Mouse (Mus musculus) intestine, embryonic 16.5 days (tissue): Measurements from ENCODE around the gene 2010111I01Rik. TPM values are rescaled to one million over a fixed set of nuclear protein-coding genes. Genes with fewer than 3 reads are reported as not detected.

ENCODE experiments used
- ATAC-seq: fragments of 200-750 bp; cut with Nextera tagmentation; 2 replicates; pipeline ENCODE4 v1.8.0; 2017; ENCODE audit warnings: moderate TSS enrichment, moderate library complexity
- H3K27ac ChIP-seq: fragments of 300-500 bp; sonication (generic); 2 replicates; pipeline ENCODE4 v1.5.1; 2014; ENCODE audit warnings: mild to moderate bottlenecking, low read length
- H3K27me3 ChIP-seq: fragments of 300-500 bp; sonication (generic); replicated peaks from 2 replicates; pipeline ENCODE4 v1.6.1; 2014; ENCODE audit warnings: low read length, control low read depth, mixed read lengths; ENCODE audit not compliant: control insufficient read depth, insufficient read depth
- H3K36me3 ChIP-seq: fragments of 300-500 bp; sonication (generic); 2 replicates; pipeline ENCODE4 v1.6.1; 2014; ENCODE audit warnings: low read length, control low read depth; ENCODE audit not compliant: control insufficient read depth, insufficient read depth
- H3K4me1 ChIP-seq: fragments of 300-500 bp; sonication (generic); 2 replicates; pipeline ENCODE4 v1.6.1; 2014; ENCODE audit warnings: low read length, control low read depth, mixed read lengths; ENCODE audit not compliant: control insufficient read depth, insufficient read depth
- H3K4me2 ChIP-seq: fragments of 300-500 bp; sonication (generic); 2 replicates; pipeline ENCODE4 v1.6.1; 2014; ENCODE audit warnings: low read depth, low read length, control low read depth
- H3K4me3 ChIP-seq: fragments of 300-500 bp; sonication (generic); 2 replicates; pipeline ENCODE4 v1.5.1; 2014; ENCODE audit warnings: mild to moderate bottlenecking, low read length
- H3K9ac ChIP-seq: fragments of 300-500 bp; sonication (generic); 2 replicates; pipeline ENCODE4 v1.6.1; 2014; ENCODE audit warnings: low read depth, low read length
- H3K9me3 ChIP-seq: fragments of 300-500 bp; sonication (generic); 2 replicates; pipeline ENCODE4 v1.6.1; 2016; ENCODE audit warnings: low read length, control low read depth; ENCODE audit not compliant: control insufficient read depth
- WGBS: fragments of 180-500 bp; shearing (Covaris S2); extraction: QIAGEN DNeasy Blood & Tissue Kit; methylation state at CpG from one replicate; pipeline ENCODE4 v1.1.7; 2014; 5-methylcytosine and 5-hydroxymethylcytosine counted together
- microRNA counts: library from miRNA; unstranded; fragments of <30 nt; microRNA quantifications from one replicate; lab custom pipeline; 2016
- microRNA-seq: library from miRNA; unstranded; fragments of <30 nt; microRNA quantifications from one replicate; pipeline ENCODE4, GENCODE M21; 2016
- polyA plus RNA-seq: library from polyadenylated mRNA; unstranded; fragments of >200 nt; fragmentation: Nextera tagmentation; extraction: Ambion mirVana; gene quantifications from 2 replicates; pipeline ENCODE4 v1.2.1, GENCODE M21; 2015

The 2010111I01Rik gene
- polyA plus RNA-seq, 1 experiment from 2014 or later: 98.7 TPM

DNA sequence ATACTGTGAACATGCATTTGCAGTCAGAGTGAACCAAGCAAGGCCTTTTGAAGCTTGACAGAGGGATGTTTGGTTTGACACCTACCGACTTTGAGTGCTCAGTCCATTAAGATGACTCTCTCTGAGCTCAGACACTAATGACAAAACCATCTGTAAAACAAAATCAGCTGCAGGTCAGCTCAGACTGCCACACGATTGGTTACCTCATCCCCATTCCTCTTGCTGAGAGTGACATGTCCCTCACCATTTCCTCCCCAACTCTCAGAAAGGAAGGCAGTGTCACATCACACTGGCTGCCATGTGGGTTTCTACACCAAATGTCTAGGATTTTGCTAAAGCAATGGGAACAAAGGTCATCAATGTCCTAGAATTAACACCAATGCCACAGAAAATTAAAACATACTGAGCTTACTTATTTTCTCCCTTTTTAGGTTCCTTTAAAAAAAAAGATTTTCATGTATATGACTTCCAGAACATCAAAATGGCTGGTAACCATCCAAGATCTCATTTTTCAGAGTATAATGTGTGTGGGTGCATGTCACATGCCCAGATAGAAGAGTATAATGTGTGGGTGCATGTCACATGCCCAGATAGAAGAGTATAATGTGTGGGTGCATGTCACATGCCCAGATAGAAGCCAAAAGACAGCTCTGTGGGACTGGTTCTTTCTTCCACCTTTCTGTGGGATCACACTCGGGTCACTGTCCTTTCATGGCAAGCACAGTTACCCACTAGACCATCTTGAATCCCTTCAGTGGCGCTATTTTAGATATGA, 395.6 kb downstream of the 2010111I01Rik start:
- H3K4me3 ChIP-seq: no peak overlapping the region
- no peak overlapping the region for H3K9ac ChIP-seq
- no peaks in the 10 kb centered on the region for H3K36me3 ChIP-seq
- no peak for ATAC-seq
- WGBS: 78% methylated on average over 4 of the region's 4 CpGs
- no peaks in the 10 kb centered on the region for H3K4me1 ChIP-seq
- H3K27me3 ChIP-seq: no peaks in the 10 kb centered on the region
- no peaks in the 10 kb centered on the region for H3K9me3 ChIP-seq
- no peak overlapping the region for H3K27ac ChIP-seq
- no peak overlapping the region for H3K4me2 ChIP-seq

DNA sequence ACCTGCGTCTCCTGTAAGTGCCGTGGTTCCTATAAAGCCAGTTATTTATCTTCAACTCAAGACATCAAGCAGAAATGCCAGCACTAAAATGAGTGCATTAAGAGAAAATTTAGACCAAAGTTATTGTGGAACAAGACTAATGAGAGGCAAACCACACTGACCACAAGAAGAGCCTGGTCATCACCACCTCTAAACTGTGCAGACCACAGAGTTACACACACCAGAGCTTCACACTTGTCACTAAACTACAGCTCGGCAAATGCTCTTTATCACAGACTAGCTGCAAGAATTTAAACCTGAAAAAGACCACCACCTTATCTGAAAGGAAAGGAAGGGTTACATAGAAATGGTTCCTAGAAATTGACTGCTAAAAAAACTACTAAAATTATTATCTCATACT, 397.1 kb downstream of the 2010111I01Rik start:
- Histone ChIP-seq H3K36me3 (no peaks in the 10 kb centered on the region), H3K27me3 (no peaks in the 10 kb centered on the region), H3K9me3 (no peaks in the 10 kb centered on the region), H3K4me3 (no peak overlapping the region), H3K4me2 (no peak overlapping the region), H3K27ac (no peak overlapping the region), H3K4me1 (no peaks in the 10 kb centered on the region), H3K9ac (no peak overlapping the region)
- 65% methylated on average over 3 of the region's 3 CpGs for WGBS
- ATAC-seq: no peak

DNA sequence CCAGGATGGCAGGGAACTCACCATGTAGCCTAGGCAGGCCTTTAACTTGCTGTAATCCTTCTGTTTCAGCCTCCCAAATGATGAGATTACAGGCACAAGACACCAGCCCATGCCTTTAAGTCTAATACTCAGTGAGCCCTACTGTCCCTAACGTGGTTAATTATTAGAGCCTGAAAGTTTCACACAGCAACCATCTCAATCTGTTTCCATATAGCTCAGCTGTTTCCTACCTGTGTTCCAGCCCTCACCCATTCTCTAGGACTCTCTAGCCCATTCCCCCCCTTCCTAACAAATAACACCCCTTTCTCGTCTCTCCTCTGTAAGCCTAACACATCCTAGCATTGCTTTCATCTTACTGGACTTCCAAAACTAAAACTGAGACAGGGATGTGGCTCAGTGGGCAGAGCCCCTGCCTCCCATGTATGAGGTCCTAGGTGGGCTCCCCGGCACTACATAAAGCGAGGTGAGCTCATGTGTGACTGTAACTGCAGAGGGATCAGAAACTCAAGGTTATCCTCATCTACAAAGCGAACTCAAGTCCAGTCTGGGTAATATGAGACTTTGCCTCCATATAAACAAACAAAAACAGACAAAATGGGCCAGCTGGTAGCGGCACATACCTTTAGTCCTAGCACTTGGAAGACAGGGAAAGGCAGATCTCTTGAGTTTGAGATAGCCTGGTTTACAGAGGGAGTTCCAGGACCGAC, 408.9 kb downstream of the 2010111I01Rik start:
- Histone ChIP-seq H3K36me3 (no peaks in the 10 kb centered on the region), H3K4me1 (no peaks in the 10 kb centered on the region), H3K27ac (no peak overlapping the region), H3K4me2 (no peak overlapping the region), H3K4me3 (no peak overlapping the region), H3K9me3 (no peaks in the 10 kb centered on the region), H3K9ac (no peak overlapping the region), H3K27me3 (no peaks in the 10 kb centered on the region)
- WGBS: 85% methylated on average over 7 of the region's 7 CpGs
- ATAC-seq: no peak

MicroRNAs encoded within 50 kb of the gene (microRNA counts, 519-probe panel; counts per million panel counts)
- microRNA mmu-miR-23b (lab: Ali Mortazavi, UCI) (3,272 counts per million, percentile 84 among the panel's probes with 10 or more counts), microRNA mmu-miR-24 (lab: Ali Mortazavi, UCI) (3,087 counts per million, percentile 79 among the panel's probes with 10 or more counts), microRNA mmu-miR-27b (lab: Ali Mortazavi, UCI) (2,653 counts per million, percentile 65 among the panel's probes with 10 or more counts)

Small RNAs within 50 kb of the gene (microRNA-seq; reads per million reads assigned to microRNA genes)
- 25,144 reads per million, percentile 97 among the genes with 10 or more reads in this experiment for gene Mir23b
- not detected for gene Mir24-1
- gene Mir27b: 2,448 reads per million, percentile 80 among the genes with 10 or more reads in this experiment
- not detected for gene Mir3074-1

Other genes with a start within 250 kb of the 2010111I01Rik start
- 16.1 and 18.1 TPM in 2 replicates for gene Platr25, start 204.2 kb upstream of the 2010111I01Rik start, polyA plus RNA-seq
- gene Gm5141, start 179.1 kb upstream of the 2010111I01Rik start, polyA plus RNA-seq: 5.4 and 6.6 TPM in 2 replicates
- 406 and 487 TPM in 2 replicates for gene Fbp2, start 106.5 kb upstream of the 2010111I01Rik start, polyA plus RNA-seq
- 6.3 and 12.4 TPM in 2 replicates for gene Fbp1, start 76.6 kb upstream of the 2010111I01Rik start, polyA plus RNA-seq